ENCODE assay signal across 9 mouse cellular contexts in the genomic region with DNA sequence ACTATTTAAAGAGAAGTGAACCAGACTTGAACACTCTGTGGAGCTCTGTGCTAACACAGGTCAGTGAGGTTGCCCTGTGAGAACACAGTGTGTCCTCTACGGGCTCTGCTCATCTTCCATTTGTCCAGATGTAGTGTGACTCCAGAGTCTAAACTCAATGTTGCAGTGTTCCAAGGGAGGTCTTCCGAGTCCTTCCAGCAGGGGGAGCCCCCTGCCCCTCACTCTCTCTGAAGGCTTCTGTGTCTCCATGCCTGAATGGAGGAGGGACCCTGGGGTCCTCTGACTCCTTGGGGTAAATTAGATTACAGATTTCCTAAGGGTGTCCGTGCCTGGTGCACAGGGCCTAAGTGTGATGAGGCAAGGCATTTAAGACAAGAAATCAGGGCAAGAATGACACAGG.
DNase-seq lines count a peak whose midpoint lies in the region; ATAC-seq and TF ChIP-seq lines count a peak whose summit lies in the region.
"Had no signal": no experiment of that assay in that cellular context is flagged by ENCODE, and none has a peak within 500 bp of the region (broad histone marks: within the 10 kb centered on the region; RNA-seq: fewer than 3 reads in every experiment).

No protein-coding gene starts in this region.

- peak; percentile 40 for TF ChIP-seq CTCF in heart, postnatal 0 days (IDR thresholded peaks at IDR 0.05; ENCODE audit: low read depth)
- peak; percentile 22; the same call in 1 of the 2 replicates for TF ChIP-seq CTCF in cortical plate, adult 2 months (IDR thresholded peaks at IDR 0.05; ENCODE audit: extremely low read depth, insufficient read depth, low read length)

- H3K4me1 ChIP-seq in heart, postnatal 0 days (ENCODE audit: control insufficient read depth, insufficient read depth) = no peaks in the 10 kb centered on the region
- H3K4me1 ChIP-seq in midbrain, embryonic 10.5 days = peaks cover 35% of the 10 kb centered on the region
- H3K4me1 ChIP-seq in midbrain, embryonic 11.5 days (ENCODE audit: control insufficient read depth, insufficient read depth, low read length) = peaks cover 13% of the 10 kb centered on the region
- H3K4me1 ChIP-seq in cortical plate, adult 2 months (ENCODE audit: control insufficient read depth, insufficient read depth, low read length) = no peaks in the 10 kb centered on the region

- no peaks in the 10 kb centered on the region for H3K9me3 ChIP-seq in heart, postnatal 0 days (replicated peaks; ENCODE audit: control insufficient read depth, low read length)
- H3K9me3 ChIP-seq in midbrain, embryonic 10.5 days (replicated peaks) = no peaks in the 10 kb centered on the region
- H3K9me3 ChIP-seq in midbrain, embryonic 11.5 days (ENCODE audit: control insufficient read depth, low read length) = no peaks in the 10 kb centered on the region
- H3K9me3 ChIP-seq: midbrain, embryonic 12.5 days had no signal

- H3K36me3 ChIP-seq in heart, postnatal 0 days (replicated peaks; ENCODE audit: control insufficient read depth, insufficient read depth, low read length) = 0 out of 2 replicates have a peak, but pooled peaks cover 5% of the 10 kb centered on the region
- H3K36me3 ChIP-seq in midbrain, embryonic 10.5 days = peaks cover 15% of the 10 kb centered on the region
- no peaks in the 10 kb centered on the region for H3K36me3 ChIP-seq in midbrain, embryonic 11.5 days (ENCODE audit: control insufficient read depth, insufficient read depth, low read length)

- no peak overlapping the region for H3K9ac ChIP-seq in heart, postnatal 0 days (replicated peaks; ENCODE audit: low read depth, low read length)
- H3K9ac ChIP-seq in midbrain, embryonic 11.5 days (ENCODE audit: low read length) = no peak overlapping the region
- H3K9ac ChIP-seq: midbrain, embryonic 12.5 days had no signal

- TF ChIP-seq POLR2A in cortical plate, adult 2 months (IDR thresholded peaks at IDR 0.05; ENCODE audit: extremely low read depth, insufficient read depth, low read length) = no peak

- WGBS in heart, postnatal 0 days = 62% methylated on average over 3 of the region's 3 CpGs
- 57% methylated on average over 3 of the region's 3 CpGs for WGBS in midbrain, embryonic 10.5 days
- WGBS in midbrain, embryonic 11.5 days = 53% methylated on average over 3 of the region's 3 CpGs

- no peak overlapping the region for H3K4me3 ChIP-seq in heart, postnatal 0 days (ENCODE audit: low read depth, low read length)
- no peak overlapping the region for H3K4me3 ChIP-seq in midbrain, embryonic 10.5 days
- H3K4me3 ChIP-seq in midbrain, embryonic 11.5 days (ENCODE audit: low read depth, low read length) = no peak overlapping the region
- H3K4me3 ChIP-seq in cortical plate, adult 2 months (ENCODE audit: insufficient read depth, low read length) = no peak overlapping the region
- H3K4me3 ChIP-seq: midbrain, embryonic 12.5 days had no signal

- ATAC-seq in heart, postnatal 0 days (ENCODE audit: insufficient read depth, low read depth) = no peak
- no peak for ATAC-seq in midbrain, embryonic 11.5 days (ENCODE audit: low FRiP score)

- no peak for DNase-seq in heart, postnatal 0 days (ENCODE audit: low spot score)
- DNase-seq in heart, adult 9 months (ENCODE audit: low spot score in 2 of 2) = no peak
- DNase-seq in midbrain, embryonic 10.5 days (ENCODE audit: low spot score) = peak; percentile 27
- no peak for DNase-seq in midbrain, embryonic 11.5 days (ENCODE audit: low spot score, missing footprints)
- DNase-seq in retina, embryonic 14.5 days (ENCODE audit: low spot score) = peak; percentile 54
- DNase-seq in urinary bladder, postnatal 10 days (ENCODE audit: low spot score) = no peak
- no peak for DNase-seq in frontal cortex, adult 2 months (ENCODE audit: extremely low spot score in 1 of 2, low spot score in 1 of 2)

- H3K4me2 ChIP-seq in heart, postnatal 0 days (ENCODE audit: low read depth, low read length) = no peak overlapping the region
- H3K4me2 ChIP-seq in midbrain, embryonic 11.5 days = no peak overlapping the region
- H3K4me2 ChIP-seq: midbrain, embryonic 12.5 days had no signal

- no peak overlapping the region for H3K27ac ChIP-seq in heart, postnatal 0 days (ENCODE audit: low read depth)
- H3K27ac ChIP-seq in midbrain, embryonic 10.5 days (replicated peaks) = no peak overlapping the region
- no peak overlapping the region for H3K27ac ChIP-seq in midbrain, embryonic 11.5 days (ENCODE audit: low read depth, low read length)
- no peak overlapping the region for H3K27ac ChIP-seq in cortical plate, adult 2 months (ENCODE audit: insufficient read depth, low read length)
- H3K27ac ChIP-seq: midbrain, embryonic 12.5 days had no signal

- no peaks in the 10 kb centered on the region for H3K27me3 ChIP-seq in heart, postnatal 0 days (ENCODE audit: control insufficient read depth, insufficient read depth, low read length)
- H3K27me3 ChIP-seq in midbrain, embryonic 10.5 days (ENCODE audit: low read depth, poor library complexity, severe bottlenecking) = peaks cover 46% of the 10 kb centered on the region
- H3K27me3 ChIP-seq in midbrain, embryonic 11.5 days (ENCODE audit: control insufficient read depth, insufficient read depth, low read length) = peaks cover 3% of the 10 kb centered on the region; the same call in 1 of the 2 replicates

- no peak for TF ChIP-seq EP300 in heart, postnatal 0 days (IDR thresholded peaks at IDR 0.05; ENCODE audit: low read depth)

Comparison
In these comparisons a context has a peak if more than half of its experiments do, and no peak if none do; other contexts are left out.
1. DNase-seq: peak in midbrain, embryonic 10.5 days (single experiment) and retina, embryonic 14.5 days (single experiment); none in heart, postnatal 0 days (single experiment), heart, adult 9 months (0 of 2), midbrain, embryonic 11.5 days (single experiment), urinary bladder, postnatal 10 days (single experiment) and frontal cortex, adult 2 months (0 of 2).